Mouse (Mus musculus): ENCODE results near the gene Vps8.

GRCm38 (mm10) chr16:21381469-21381868 lies 41.4 kb upstream of the Vps8 start:
- TF ChIP-seq MYOD1 (IDR thresholded peaks at IDR 0.05; ENCODE audit: control insufficient read depth in 1 of 3, insufficient read length in 2 of 3, low read depth in 2 of 3), result no peak
- TF ChIP-seq SRF (IDR thresholded peaks at IDR 0.05; ENCODE audit: control insufficient read depth, insufficient read length, low read depth), result no peak
- no peak for TF ChIP-seq POLR2A (IDR thresholded peaks at IDR 0.05; ENCODE audit: insufficient read length, low read depth)
- no peak for TF ChIP-seq USF1 (IDR thresholded peaks at IDR 0.05; ENCODE audit: low read depth)
